Mouse (Mus musculus) bone marrow macrophage, adult 2 months (primary cell): ENCODE measurements around the gene Myrip.

Experiments used
- CTCF ChIP-seq: IDR thresholded peaks from 2 replicates; pipeline ENCODE4 v1.5.1; 2012; ENCODE audit warnings: low read depth, mild to moderate bottlenecking, low read length, moderate library complexity
- POLR2A ChIP-seq: IDR thresholded peaks from 2 replicates; pipeline ENCODE4 v1.6.1; 2012; ENCODE audit warnings: mild to moderate bottlenecking, low read depth, low read length, borderline replicate concordance

- no peak for TF ChIP-seq CTCF
- TF ChIP-seq POLR2A = no peak
These were observed 123.3 kb downstream of the Myrip start for GRCm38 (mm10) chr9:120424567-120424966.
